Mouse (Mus musculus): ENCODE data around the gene Olfr1110. TPM values are rescaled to one million over a fixed set of nuclear protein-coding genes. Genes with fewer than 3 reads are reported as not detected.

Gene Olfr1110
- total RNA-seq (2023), result not detected

GRCm38 (mm10) chr2:87140200-87140599 lies at the start of gene Olfr1110:
Gene Olfr1110 (minus strand): TSS chr2:87140300.

GRCm38 (mm10) chr2:87187498-87187897 lies 47.4 kb upstream of the Olfr1110 start, which contains the start of gene Olfr1112:
Gene Olfr1112 (plus strand): TSS chr2:87187798.

GRCm38 (mm10) chr2:87152524-87152923 lies 12.4 kb upstream of the Olfr1110 start, which contains the start of gene Olfr1111:
Gene Olfr1111 (minus strand): TSS chr2:87152624.

GRCm38 (mm10) chr2:87114467-87114866 lies 25.6 kb downstream of the Olfr1110 start, which contains the start of gene Olfr259:
Gene Olfr259 (minus strand): TSS chr2:87114567.

GRCm38 (mm10) chr2:87095908-87096307 lies 44.2 kb downstream of the Olfr1110 start, which contains the start of gene Olfr1109:
Gene Olfr1109 (minus strand): TSS chr2:87096008.

Other genes starting within 250 kb of the Olfr1110 start
- not detected for gene Olfr1097, start 248.1 kb downstream of the Olfr1110 start, total RNA-seq (2023)
- not detected for gene Olfr1098, start 215.8 kb downstream of the Olfr1110 start, total RNA-seq (2023)
- gene Olfr1099, start 179.6 kb downstream of the Olfr1110 start, total RNA-seq (2023), result not detected
- not detected for gene Olfr1100, start 160.3 kb downstream of the Olfr1110 start, total RNA-seq (2023)
- gene Olfr1101, start 149.1 kb downstream of the Olfr1110 start, total RNA-seq (2023), result not detected
- not detected for gene Olfr1102, start 141.9 kb downstream of the Olfr1110 start, total RNA-seq (2023)
- not detected for gene Olfr1104, start 113.2 kb downstream of the Olfr1110 start, total RNA-seq (2023)
- not detected for gene Olfr1105, start 103.8 kb downstream of the Olfr1110 start, total RNA-seq (2023)
- gene Olfr1106, start 88.0 kb downstream of the Olfr1110 start, total RNA-seq (2023), result not detected
- gene Olfr1107, start 64.5 kb downstream of the Olfr1110 start, total RNA-seq (2023), result not detected
- not detected for gene Olfr1109, start 44.3 kb downstream of the Olfr1110 start, total RNA-seq (2023)
- gene Olfr259, start 25.7 kb downstream of the Olfr1110 start, total RNA-seq (2023), result not detected
- not detected for gene Olfr1111, start 12.3 kb upstream of the Olfr1110 start, total RNA-seq (2023)
- gene Olfr1112, start 47.5 kb upstream of the Olfr1110 start, total RNA-seq (2023), result not detected
- gene Olfr1113, start 68.7 kb upstream of the Olfr1110 start, total RNA-seq (2023), result not detected
- not detected for gene Olfr1115, start 107.7 kb upstream of the Olfr1110 start, total RNA-seq (2023)
- gene Olfr1116, start 127.2 kb upstream of the Olfr1110 start, total RNA-seq (2023), result not detected
- gene Olfr1118, start 167.3 kb upstream of the Olfr1110 start, total RNA-seq (2023), result not detected
- gene Olfr1120, start 214.5 kb upstream of the Olfr1110 start, total RNA-seq (2023), result not detected
- not detected for gene Olfr1121, start 229.6 kb upstream of the Olfr1110 start, total RNA-seq (2023)
- under 1 TPM; 0.15 to 0.18 TPM for gene Olfr1122, start 245.5 kb upstream of the Olfr1110 start, total RNA-seq (2023)